Mouse (Mus musculus): ENCODE results near the gene Srf. TPM values are rescaled to one million over a fixed set of nuclear protein-coding genes. Genes with fewer than 3 reads are reported as not detected.

Srf gene
- polyA plus RNA-seq (2012; fragmentation: generic; extraction: Trizol): 10 to 100 TPM; 32.8 to 34.6 TPM

DNA sequence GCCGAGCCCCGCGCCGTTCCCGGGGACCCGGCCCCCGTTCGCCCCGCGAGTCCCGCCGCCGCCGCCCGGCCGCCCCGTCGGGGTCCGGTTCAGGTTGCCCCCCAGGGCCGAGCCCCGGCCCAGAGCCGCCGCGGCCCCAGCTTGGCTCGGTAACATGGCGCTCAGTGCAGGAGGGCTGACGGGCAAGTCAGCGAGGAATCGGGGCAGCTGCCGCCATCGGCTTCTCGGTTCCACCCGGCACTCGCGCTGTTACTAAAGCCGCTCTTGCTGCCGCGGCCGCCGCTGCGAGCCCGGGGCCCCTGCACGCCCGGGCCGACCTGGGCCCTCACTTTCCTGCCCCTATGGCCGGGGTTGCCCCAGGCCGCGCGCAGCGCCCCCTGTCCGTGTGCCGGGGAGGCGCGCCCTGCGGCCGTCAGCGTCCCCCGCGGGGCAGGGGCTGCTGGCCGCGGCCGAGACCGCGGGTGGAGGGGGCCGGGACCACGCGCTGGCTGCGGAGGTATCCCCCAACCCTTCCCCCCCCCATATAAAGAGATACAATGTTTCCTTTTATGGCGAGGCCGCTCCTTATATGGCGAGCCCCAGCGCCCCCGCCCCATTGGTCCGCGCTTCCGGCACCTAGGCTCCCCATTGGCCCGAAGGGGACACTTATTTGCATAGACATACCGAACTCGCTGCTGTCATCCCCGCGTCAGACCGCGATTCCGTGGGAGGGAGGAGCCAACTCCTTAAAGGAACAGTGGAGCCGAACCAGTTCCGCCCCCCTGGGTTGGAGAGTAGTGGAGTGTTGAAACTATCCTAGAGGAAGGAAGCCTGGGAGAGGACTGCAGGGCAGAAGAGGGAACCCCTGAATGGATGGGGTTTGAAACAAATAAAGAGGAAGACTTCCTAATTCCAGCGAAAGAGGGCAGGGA lies at the start of gene Srf:
Gene Srf, minus strand, starts transcription at position 503 of the 911 bp plus-strand sequence.

DNA sequence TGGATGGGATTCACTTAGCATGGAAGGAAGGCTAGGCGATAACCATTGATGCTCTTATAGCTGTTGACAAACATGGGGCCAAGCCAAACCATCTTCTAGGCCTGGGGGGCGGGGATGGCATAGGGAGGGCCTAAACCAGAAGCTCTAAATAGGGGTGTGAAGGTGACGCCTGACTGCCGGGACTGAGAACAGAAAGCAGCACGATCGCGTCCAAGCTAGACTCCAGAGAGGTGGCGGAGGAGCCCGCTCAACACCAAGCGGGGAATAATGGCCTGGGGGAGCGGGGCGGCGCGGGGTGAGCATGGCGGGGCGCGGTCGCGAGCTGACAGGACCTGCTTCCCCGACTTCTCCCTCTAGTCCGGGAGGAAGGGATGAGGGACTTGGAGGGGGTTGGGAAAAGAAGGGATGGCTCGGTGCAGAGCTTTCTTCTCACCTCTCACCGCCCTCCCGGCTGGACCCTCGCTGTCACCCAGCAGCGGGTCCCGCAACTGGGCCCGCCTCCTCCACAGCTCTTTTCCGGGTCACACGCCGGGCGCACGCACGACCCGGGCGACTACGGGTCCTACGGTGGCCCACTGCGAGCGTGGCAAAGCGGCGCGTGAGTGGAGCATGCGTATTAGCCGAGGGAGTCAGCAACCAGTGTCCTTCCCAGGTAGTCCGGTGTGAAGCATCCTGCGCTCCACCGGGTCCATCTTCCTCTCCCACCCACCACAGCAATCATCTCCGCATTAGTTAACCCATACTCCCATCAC lies 10.0 kb downstream of the Srf start, which contains the start of gene Cul9:
Gene Cul9, minus strand, starts transcription at position 576 of the 752 bp plus-strand sequence.

Other genes with a start within 250 kb of the Srf start
- gene Abcc10, start 227.8 kb downstream of the Srf start, polyA plus RNA-seq (2012; fragmentation: generic; extraction: Trizol): 1 to 10 TPM; 2.7 to 7.7 TPM
- 1 to 10 TPM in 1 of 2 experiments, under 1 TPM in 1; 0.54 to 5.8 TPM for gene Zfp318, start 172.4 kb downstream of the Srf start, polyA plus RNA-seq (2012; fragmentation: generic; extraction: Trizol)
- under 1 TPM in 1 of 2 experiments, not detected in 1; 0.93 TPM for gene Crip3, start 127.2 kb downstream of the Srf start, polyA plus RNA-seq (2012; fragmentation: generic; extraction: Trizol)
- not detected for gene Slc22a7, start 117.7 kb downstream of the Srf start, polyA plus RNA-seq (2012; fragmentation: generic; extraction: Trizol)
- not detected for gene Ttbk1, start 68.5 kb downstream of the Srf start, polyA plus RNA-seq (2012; fragmentation: generic; extraction: Trizol)
- 100 to 1,000 TPM in 1 of 2 experiments, 10 to 100 TPM in 1; 39.0 to 100 TPM for gene Dnph1, start 59.5 kb downstream of the Srf start, polyA plus RNA-seq (2012; fragmentation: generic; extraction: Trizol)
- gene Cul9, start 9.8 kb downstream of the Srf start, polyA plus RNA-seq (2012; fragmentation: generic; extraction: Trizol): under 1 TPM; 0.07 to 0.85 TPM
- 1 to 10 TPM in 1 of 2 experiments, under 1 TPM in 1; 0.82 to 7.0 TPM for gene Ptk7, start 73.3 kb upstream of the Srf start, polyA plus RNA-seq (2012; fragmentation: generic; extraction: Trizol)
- 10 to 100 TPM in 1 of 2 experiments, 1 to 10 TPM in 1; 6.4 to 23.3 TPM for gene Klc4, start 89.8 kb upstream of the Srf start, polyA plus RNA-seq (2012; fragmentation: generic; extraction: Trizol)
- 100 to 1,000 TPM; 127 to 324 TPM for gene Mrpl2, start 90.1 kb upstream of the Srf start, polyA plus RNA-seq (2012; fragmentation: generic; extraction: Trizol)
- 100 to 1,000 TPM in 1 of 2 experiments, 10 to 100 TPM in 1; 73.7 to 172 TPM for gene Cul7, start 94.2 kb upstream of the Srf start, polyA plus RNA-seq (2012; fragmentation: generic; extraction: Trizol)
- 10 to 100 TPM; 30.8 to 53.1 TPM for gene Rrp36, start 118.2 kb upstream of the Srf start, polyA plus RNA-seq (2012; fragmentation: generic; extraction: Trizol)
- gene Mea1, start 122.6 kb upstream of the Srf start, polyA plus RNA-seq (2012; fragmentation: generic; extraction: Trizol): 100 to 1,000 TPM; 206 to 222 TPM
- 100 to 1,000 TPM in 1 of 2 experiments, 10 to 100 TPM in 1; 71.0 to 103 TPM for gene Klhdc3, start 124.7 kb upstream of the Srf start, polyA plus RNA-seq (2012; fragmentation: generic; extraction: Trizol)
- 100 to 1,000 TPM in 1 of 2 experiments, 10 to 100 TPM in 1; 79.4 to 109 TPM for gene Ppp2r5d, start 148.9 kb upstream of the Srf start, polyA plus RNA-seq (2012; fragmentation: generic; extraction: Trizol)
- gene Pex6, start 155.3 kb upstream of the Srf start, polyA plus RNA-seq (2012; fragmentation: generic; extraction: Trizol): 10 to 100 TPM; 30.1 to 56.6 TPM
- gene Gnmt, start 173.0 kb upstream of the Srf start, polyA plus RNA-seq (2012; fragmentation: generic; extraction: Trizol): under 1 TPM; 0.30 to 0.38 TPM
- 10 to 100 TPM; 64.8 to 76.8 TPM for gene Cnpy3, start 196.0 kb upstream of the Srf start, polyA plus RNA-seq (2012; fragmentation: generic; extraction: Trizol)
- gene Ptcra, start 207.5 kb upstream of the Srf start, polyA plus RNA-seq (2012; fragmentation: generic; extraction: Trizol): under 1 TPM; 0.07 to 0.11 TPM
- gene 2310039H08Rik, start 216.5 kb upstream of the Srf start, polyA plus RNA-seq (2012; fragmentation: generic; extraction: Trizol): 100 to 1,000 TPM; 116 to 123 TPM
- 10 to 100 TPM; 34.7 to 71.1 TPM for gene Rpl7l1, start 226.5 kb upstream of the Srf start, polyA plus RNA-seq (2012; fragmentation: generic; extraction: Trizol)

Data from C3H10T1/2 (cell line).